Mouse (Mus musculus) forebrain, embryonic 14.5 days (tissue): ENCODE data around the gene Gpalpp1. TPM values are rescaled to one million over a fixed set of nuclear protein-coding genes. Genes with fewer than 3 reads are reported as not detected.

Experiments
- ATAC-seq: fragments of 200-750 bp; cut with Nextera tagmentation; 2 replicates; pipeline ENCODE4 v1.8.0; 2017; ENCODE audit warnings: mild to moderate bottlenecking, moderate library complexity
- DNase-seq: peaks from one replicate; pipeline ENCODE4 v3.0.0-alpha.2; 2015; ENCODE audit warnings: low spot score
- H3K27ac ChIP-seq: fragments of 300-500 bp; sonication (generic); 2 replicates; pipeline ENCODE4 v1.5.1; 2014; ENCODE audit warnings: low read depth, mild to moderate bottlenecking, control low read depth, low read length, moderate library complexity
- H3K27me3 ChIP-seq: fragments of 300-500 bp; sonication (generic); replicated peaks from 2 replicates; pipeline ENCODE4 v1.6.1; 2014; ENCODE audit warnings: low read length, control low read depth, mixed read lengths; ENCODE audit not compliant: control insufficient read depth, insufficient read depth
- H3K36me3 ChIP-seq: fragments of 300-500 bp; sonication (generic); 2 replicates; pipeline ENCODE4 v1.6.1; 2014; ENCODE audit warnings: low read length, control low read depth; ENCODE audit not compliant: control insufficient read depth, insufficient read depth
- H3K4me1 ChIP-seq: fragments of 300-500 bp; sonication (generic); 2 replicates; pipeline ENCODE4 v1.6.1; 2014; ENCODE audit warnings: antibody characterized with exemption, low read length, control low read depth; ENCODE audit not compliant: control insufficient read depth, insufficient read depth
- H3K4me2 ChIP-seq: fragments of 300-500 bp; sonication (generic); 2 replicates; pipeline ENCODE4 v1.6.1; 2014; ENCODE audit warnings: mild to moderate bottlenecking, control low read depth, low read length
- H3K4me3 ChIP-seq: fragments of 300-500 bp; sonication (generic); 2 replicates; pipeline ENCODE4 v1.5.1; 2014; ENCODE audit warnings: low read depth, low read length, control low read depth
- H3K9ac ChIP-seq: fragments of 300-500 bp; sonication (generic); 2 replicates; pipeline ENCODE4 v1.6.1; 2014; ENCODE audit warnings: mild to moderate bottlenecking, low read length, control low read depth, moderate library complexity
- H3K9me3 ChIP-seq: fragments of 300-500 bp; sonication (generic); replicated peaks from 2 replicates; pipeline ENCODE4 v1.6.1; 2016; ENCODE audit warnings: low read length, control low read depth, mixed read lengths; ENCODE audit not compliant: control insufficient read depth
- WGBS: fragments of 180-500 bp; shearing (Covaris S2); extraction: QIAGEN DNeasy Blood & Tissue Kit; methylation state at CpG from one replicate; pipeline ENCODE4 v1.1.7; 2014; 5-methylcytosine and 5-hydroxymethylcytosine counted together
- polyA plus RNA-seq: library from polyadenylated mRNA; unstranded; fragments of >200 nt; fragmentation: Nextera tagmentation; extraction: Ambion mirVana; gene quantifications from 2 replicates; pipeline ENCODE4 v1.2.1, GENCODE M21; 2014

Gene Gpalpp1
- polyA plus RNA-seq, 1 experiment from 2014 or later, result 13.0 TPM

DNA sequence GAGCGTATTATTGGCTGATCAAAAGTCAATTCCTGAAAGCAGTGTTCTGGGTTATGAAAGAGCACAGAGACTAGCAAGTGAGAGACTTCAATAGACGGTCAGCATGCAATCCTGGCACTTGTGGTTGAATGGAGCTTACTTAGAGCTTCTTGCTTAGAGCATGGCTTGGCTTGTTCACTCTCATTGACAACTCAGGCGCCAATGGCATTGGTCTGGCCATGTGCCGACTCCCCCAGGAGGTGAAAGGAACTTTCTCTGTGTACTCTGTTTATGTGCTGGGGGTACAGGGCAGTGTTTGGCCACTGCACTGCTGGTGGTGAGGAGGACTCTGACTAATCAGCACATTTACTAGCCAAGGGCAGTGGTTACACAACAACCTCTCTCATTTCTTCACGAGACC, 51.1 kb downstream of the Gpalpp1 start:
- H3K27ac ChIP-seq, result no peak overlapping the region
- H3K27me3 ChIP-seq, result no peaks in the 10 kb centered on the region
- H3K4me2 ChIP-seq, result no peak overlapping the region
- 74% methylated on average over 5 of the region's 5 CpGs for WGBS
- H3K36me3 ChIP-seq, result no peaks in the 10 kb centered on the region
- H3K4me3 ChIP-seq, result no peak overlapping the region
- no peaks in the 10 kb centered on the region for H3K4me1 ChIP-seq
- DNase-seq, result no peak
- H3K9me3 ChIP-seq, result no peaks in the 10 kb centered on the region
- H3K9ac ChIP-seq, result no peak overlapping the region
- ATAC-seq, result no peak

DNA sequence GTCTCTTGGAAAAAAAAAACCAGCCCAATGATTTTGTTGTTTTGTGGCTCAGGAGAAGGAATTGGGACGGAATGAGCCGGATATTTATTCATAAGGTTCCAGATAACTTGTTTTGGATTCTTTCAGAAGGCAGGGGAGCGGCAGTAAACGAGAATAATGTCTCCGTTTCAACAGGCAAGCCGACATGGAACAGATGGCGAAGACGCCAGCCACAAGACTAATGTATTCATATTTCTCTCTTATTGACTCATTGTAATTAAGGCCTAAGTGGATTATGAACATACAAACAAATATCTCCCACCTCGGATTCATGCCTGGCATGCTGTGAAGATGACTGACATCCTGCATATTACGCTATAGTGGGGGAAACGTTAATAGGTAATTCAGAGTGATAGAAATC, 56.8 kb downstream of the Gpalpp1 start:
- Histone ChIP-seq H3K27me3 (no peaks in the 10 kb centered on the region), H3K4me2 (no peak overlapping the region), H3K4me1 (no peaks in the 10 kb centered on the region), H3K9ac (no peak overlapping the region), H3K9me3 (no peaks in the 10 kb centered on the region), H3K4me3 (no peak overlapping the region), H3K27ac (peak overlapping the region; percentile 36; the same call in 1 of the 2 replicates), H3K36me3 (no peaks in the 10 kb centered on the region)
- ATAC-seq (no peak; the same call in 1 of the 2 replicates), DNase-seq (peak; percentile 57)
- WGBS, result 63% methylated on average over 11 of the region's 11 CpGs

DNA sequence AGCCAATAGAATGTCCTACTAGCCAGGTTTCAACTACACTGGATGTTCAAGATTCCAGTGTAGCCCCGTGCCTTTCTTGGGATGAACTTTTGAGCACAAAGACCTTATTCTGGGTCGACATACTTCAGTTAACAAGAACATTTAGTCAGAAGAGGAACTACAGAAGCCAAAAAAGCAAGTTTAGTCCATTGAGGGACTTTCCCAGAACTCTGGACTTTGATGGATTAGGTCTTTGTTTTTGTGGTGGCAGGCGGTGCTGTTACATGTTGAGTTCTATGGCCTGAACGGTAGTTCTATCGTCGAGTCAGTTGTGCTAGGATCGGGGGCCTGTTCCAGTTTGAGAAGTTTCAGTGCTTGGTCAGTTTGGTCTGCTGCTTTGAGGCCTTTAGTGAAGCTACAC, 58.6 kb downstream of the Gpalpp1 start:
- no peak for DNase-seq
- 85% methylated on average over 7 of the region's 7 CpGs for whole genome bisulfite sequencing
- Histone ChIP-seq H3K27me3 (no peaks in the 10 kb centered on the region), H3K9ac (no peak overlapping the region), H3K9me3 (no peaks in the 10 kb centered on the region), H3K36me3 (no peaks in the 10 kb centered on the region), H3K4me3 (no peak overlapping the region), H3K27ac (no peak overlapping the region), H3K4me2 (no peak overlapping the region), H3K4me1 (no peaks in the 10 kb centered on the region)
- ATAC-seq, result no peak

DNA sequence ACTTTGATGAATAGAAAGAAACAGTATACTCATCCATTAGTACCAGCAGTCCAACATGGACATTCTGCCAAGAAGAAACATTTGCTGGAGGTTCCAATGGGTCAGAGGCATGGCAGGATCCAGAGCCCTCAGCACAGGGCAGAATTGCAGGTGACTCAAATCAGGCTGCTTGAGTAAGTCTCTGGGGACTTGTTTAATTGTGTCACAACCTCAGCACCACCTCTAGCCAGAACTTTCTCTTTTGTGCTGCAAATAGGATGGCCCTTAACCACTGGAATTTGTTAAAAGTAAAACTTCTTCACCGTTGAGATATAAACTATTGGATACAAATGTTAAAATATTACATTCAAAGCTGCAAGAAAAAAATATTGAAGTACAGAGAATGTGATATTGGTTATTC, 64.8 kb downstream of the Gpalpp1 start:
- no peaks in the 10 kb centered on the region for H3K4me1 ChIP-seq
- no peak overlapping the region for H3K4me3 ChIP-seq
- no peaks in the 10 kb centered on the region for H3K27me3 ChIP-seq
- no peak overlapping the region for H3K9ac ChIP-seq
- no peaks in the 10 kb centered on the region for H3K36me3 ChIP-seq
- H3K4me2 ChIP-seq, result no peak overlapping the region
- DNase-seq (no peak), ATAC-seq (no peak)
- 63% methylated on average over 1 of the region's 1 CpGs for WGBS
- H3K27ac ChIP-seq, result no peak overlapping the region
- H3K9me3 ChIP-seq, result no peaks in the 10 kb centered on the region

DNA sequence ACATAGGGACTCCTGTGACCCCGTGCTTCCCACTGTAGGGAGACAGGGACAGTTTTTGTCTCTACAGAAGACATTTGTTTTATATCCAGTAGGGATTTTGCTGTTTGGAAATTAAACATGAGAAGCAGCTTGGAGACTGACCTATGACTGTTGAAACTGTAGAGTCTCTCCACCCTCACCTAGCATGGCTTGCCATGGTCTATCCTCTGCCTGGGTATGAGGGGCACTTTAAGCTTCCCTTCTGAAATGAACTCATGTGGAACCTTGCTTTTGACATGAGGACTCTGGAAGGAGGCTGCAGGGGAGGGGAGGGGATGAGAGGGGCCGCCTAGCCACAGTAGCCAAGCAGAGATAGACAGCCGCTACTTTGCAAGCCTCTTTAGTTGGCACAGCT, 66.4 kb downstream of the Gpalpp1 start:
- peak; percentile 8 for DNase-seq
- H3K36me3 ChIP-seq, result no peaks in the 10 kb centered on the region
- H3K27me3 ChIP-seq, result no peaks in the 10 kb centered on the region
- no peak overlapping the region for H3K4me3 ChIP-seq
- H3K9ac ChIP-seq, result no peak overlapping the region
- no peaks in the 10 kb centered on the region for H3K4me1 ChIP-seq
- no peak overlapping the region for H3K27ac ChIP-seq
- no peaks in the 10 kb centered on the region for H3K9me3 ChIP-seq
- H3K4me2 ChIP-seq, result no peak overlapping the region
- no peak for ATAC-seq
- 52% methylated on average over 3 of the region's 3 CpGs for WGBS

DNA sequence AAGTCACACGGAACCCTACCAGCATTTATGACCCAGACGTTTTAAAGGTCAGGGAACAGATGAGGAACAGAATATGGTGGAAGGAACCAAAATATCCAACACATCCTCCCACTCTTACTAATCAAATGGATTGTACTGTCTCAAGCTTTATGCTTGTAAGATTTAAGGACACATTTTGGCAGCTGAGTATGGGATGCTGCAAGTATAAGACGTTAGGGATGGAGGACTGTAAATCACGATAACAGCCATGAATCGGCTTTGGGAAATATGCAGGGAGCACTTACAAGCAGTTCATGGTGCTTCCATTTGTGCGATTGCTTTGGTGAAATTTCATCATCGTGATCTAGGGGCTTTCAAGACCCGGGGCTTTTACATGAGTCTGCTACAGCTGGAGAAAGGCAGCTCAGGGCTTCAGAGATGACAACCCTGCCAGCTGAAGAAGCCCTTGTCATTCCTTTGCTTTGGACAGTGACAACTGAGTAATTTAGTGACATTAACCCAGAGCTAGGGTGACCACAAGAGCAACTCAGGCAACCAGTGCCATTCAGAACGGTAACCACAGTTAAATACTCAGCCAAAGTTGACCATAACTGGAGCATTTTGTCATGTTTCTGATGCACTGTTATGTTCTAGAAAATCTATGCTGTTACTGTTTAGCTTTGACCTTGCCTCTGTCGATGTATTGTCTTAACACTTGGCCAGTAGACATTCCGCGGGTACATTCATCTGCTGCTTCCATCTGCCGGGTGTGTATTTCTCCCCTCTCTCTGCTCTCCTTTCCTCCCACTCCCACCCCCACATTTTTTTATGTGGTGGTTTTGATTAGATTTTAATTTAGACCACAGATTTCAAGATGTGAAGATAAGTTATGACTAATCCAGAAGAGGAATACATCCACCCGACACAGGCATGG, 67.1 kb downstream of the Gpalpp1 start:
- H3K36me3 ChIP-seq, result no peaks in the 10 kb centered on the region
- ATAC-seq (no peak), DNase-seq (no peak)
- H3K27me3 ChIP-seq, result no peaks in the 10 kb centered on the region
- H3K9me3 ChIP-seq, result no peaks in the 10 kb centered on the region
- no peak overlapping the region for H3K9ac ChIP-seq
- no peak overlapping the region for H3K4me2 ChIP-seq
- no peak overlapping the region for H3K4me3 ChIP-seq
- 91% methylated on average over 14 of the region's 14 CpGs for WGBS
- no peak overlapping the region for H3K27ac ChIP-seq
- no peaks in the 10 kb centered on the region for H3K4me1 ChIP-seq

Other genes with a start within 250 kb of the Gpalpp1 start
- gene Kctd4, start 155.8 kb downstream of the Gpalpp1 start, polyA plus RNA-seq, result 7.7 and 9.5 TPM in 2 replicates
- gene Gtf2f2, start 99.9 kb downstream of the Gpalpp1 start, polyA plus RNA-seq, result 58.2 and 58.3 TPM in 2 replicates
- 13.8 and 15.0 TPM in 2 replicates for gene Nufip1, start 131 bp upstream of the Gpalpp1 start, polyA plus RNA-seq